Mouse (Mus musculus) MEL (cell line): Measurements from ENCODE around the gene Rab11fip3. TPM values are rescaled to one million over a fixed set of nuclear protein-coding genes. Genes with fewer than 3 reads are reported as not detected.
A peak's percentile ranks its signal among the peaks of the same experiment; 100 is the strongest.

ENCODE experiments used
- DNase-seq: peaks from one replicate; pipeline ENCODE4 v3.0.0; 2011; ENCODE audit warnings: low read depth, low spot score
- H3K27ac ChIP-seq: 2 replicates; pipeline ENCODE4 v1.5.1; 2012; ENCODE audit warnings: low read depth, mild to moderate bottlenecking, control low read depth, low read length, moderate library complexity; ENCODE audit not compliant: control insufficient read depth
- H3K27me3 ChIP-seq, 2 experiments: fragments of 150-350 bp in 1 of 2; sonication (generic) in 1 of 2; 2 replicates each; pipeline ENCODE4 v1.6.1; 2012; ENCODE audit warnings: low read length in 2 of 2, mild to moderate bottlenecking in 2 of 2, improper control_type of control experiment in 1 of 2, moderate library complexity in 1 of 2; ENCODE audit not compliant: insufficient read depth in 2 of 2, control insufficient read depth in 1 of 2
- H3K36me3 ChIP-seq, 2 experiments: 2 replicates each; pipeline ENCODE4 v1.6.1; 2012 to 2014; ENCODE audit warnings: low read length in 2 of 2, improper control_type of control experiment in 1 of 2, inconsistent platforms in 1 of 2, mild to moderate bottlenecking in 1 of 2; ENCODE audit not compliant: insufficient read depth in 2 of 2, control insufficient read depth in 1 of 2
- H3K4me1 ChIP-seq, 2 experiments: fragments of 150-350 bp in 1 of 2; sonication (generic) in 1 of 2; 2 replicates each; pipeline ENCODE4 v1.6.1; 2012; ENCODE audit warnings: low read length in 2 of 2, improper control_type of control experiment in 1 of 2, mild to moderate bottlenecking in 1 of 2; ENCODE audit not compliant: insufficient read depth in 2 of 2, control insufficient read depth in 1 of 2
- H3K4me3 ChIP-seq, 2 experiments: fragments of 150-350 bp in 1 of 2; sonication (generic) in 1 of 2; 2 replicates each; pipeline ENCODE4 v1.5.1; 2012; ENCODE audit warnings: low read depth in 2 of 2, low read length in 2 of 2, mild to moderate bottlenecking in 2 of 2, moderate library complexity in 2 of 2, control low read depth in 1 of 2, improper control_type of control experiment in 1 of 2; ENCODE audit not compliant: control insufficient read depth in 1 of 2, insufficient read depth in 1 of 2
- H3K79me2 ChIP-seq: 2 replicates; pipeline ENCODE4 v1.6.1; 2012; ENCODE audit warnings: mild to moderate bottlenecking, low read length, moderate library complexity; ENCODE audit not compliant: control insufficient read depth, poor library complexity, insufficient read depth
- H3K9ac ChIP-seq: 2 replicates; pipeline ENCODE4 v1.6.1; 2012; ENCODE audit warnings: low read depth, mild to moderate bottlenecking, control low read depth, low read length, moderate library complexity; ENCODE audit not compliant: control insufficient read depth, poor library complexity, severe bottlenecking
- H3K9me3 ChIP-seq: fragments of 150-350 bp; sonication (generic); replicated peaks from 2 replicates; pipeline ENCODE4 v1.6.1; 2012; ENCODE audit warnings: mild to moderate bottlenecking, low read length, improper control_type of control experiment, moderate library complexity; ENCODE audit not compliant: insufficient read depth
- BHLHE40 ChIP-seq: IDR thresholded peaks from 2 replicates; pipeline ENCODE4 v1.6.1; 2012; ENCODE audit warnings: low read depth, mild to moderate bottlenecking, inconsistent platforms, low read length, improper control_type of control experiment, borderline replicate concordance
- CHD1 ChIP-seq: IDR thresholded peaks from 2 replicates; pipeline ENCODE4 v1.6.1; 2012; ENCODE audit warnings: low read depth, mild to moderate bottlenecking, inconsistent platforms, low read length, improper control_type of control experiment
- ETS1 ChIP-seq: IDR thresholded peaks from 2 replicates; pipeline ENCODE4 v1.6.1; 2012; ENCODE audit warnings: low read depth, mild to moderate bottlenecking, inconsistent platforms, low read length, improper control_type of control experiment, moderate library complexity
- JUND ChIP-seq: IDR thresholded peaks from 2 replicates; pipeline ENCODE4 v1.6.1; 2011; ENCODE audit warnings: low read depth, mild to moderate bottlenecking, improper control_type of control experiment, low read length
- MAFK ChIP-seq: IDR thresholded peaks from 2 replicates; pipeline ENCODE4 v1.6.1; 2011; ENCODE audit warnings: low read depth, mild to moderate bottlenecking, low read length, improper control_type of control experiment, borderline replicate concordance
- MAX ChIP-seq: IDR thresholded peaks from 2 replicates; pipeline ENCODE4 v1.6.1; 2011; ENCODE audit warnings: low read length, improper control_type of control experiment
- MAZ ChIP-seq: IDR thresholded peaks from 2 replicates; pipeline ENCODE4 v1.6.1; 2012; ENCODE audit warnings: low read depth, mild to moderate bottlenecking, inconsistent platforms, low read length, improper control_type of control experiment
- MEF2A ChIP-seq: IDR thresholded peaks from 2 replicates; pipeline ENCODE4 v1.6.1; 2014; ENCODE audit warnings: low read depth, mild to moderate bottlenecking, inconsistent platforms, low read length, improper control_type of control experiment; ENCODE audit not compliant: poor library complexity, insufficient replicate concordance, severe bottlenecking; ENCODE audit errors: extremely low read depth
- MYC ChIP-seq: IDR thresholded peaks from 2 replicates; pipeline ENCODE4 v1.6.1; 2011; ENCODE audit warnings: low read depth, mild to moderate bottlenecking, low read length, improper control_type of control experiment, moderate library complexity
- NELFE ChIP-seq: IDR thresholded peaks from 2 replicates; pipeline ENCODE4 v1.6.1; 2011; ENCODE audit warnings: low read depth, low read length, improper control_type of control experiment
- NRF1 ChIP-seq: IDR thresholded peaks from 2 replicates; pipeline ENCODE4 v1.6.1; 2014; ENCODE audit warnings: low read depth, mild to moderate bottlenecking, inconsistent platforms, low read length, improper control_type of control experiment, moderate library complexity; ENCODE audit not compliant: poor library complexity, insufficient read depth, severe bottlenecking
- POLR2A ChIP-seq, 2 experiments: IDR thresholded peaks; 2 replicates each; pipeline ENCODE4 v1.6.1; 2011 to 2012; ENCODE audit warnings: low read length in 2 of 2, mild to moderate bottlenecking in 2 of 2, control low read depth in 1 of 2, improper control_type of control experiment in 1 of 2, low read depth in 1 of 2, moderate library complexity in 1 of 2; ENCODE audit not compliant: control insufficient read depth in 1 of 2, insufficient read depth in 1 of 2, poor library complexity in 1 of 2
- POLR2AphosphoS5 ChIP-seq: IDR thresholded peaks from 2 replicates; pipeline ENCODE4 v1.6.1; 2012; ENCODE audit warnings: low read depth, borderline replicate concordance, mild to moderate bottlenecking, inconsistent platforms, low read length, moderate library complexity, mixed read lengths
- RCOR1 ChIP-seq: IDR thresholded peaks from 2 replicates; pipeline ENCODE4 v1.6.1; 2012; ENCODE audit warnings: low read depth, mild to moderate bottlenecking, inconsistent platforms, low read length, improper control_type of control experiment
- SIN3A ChIP-seq: IDR thresholded peaks from 2 replicates; pipeline ENCODE4 v1.6.1; 2012; ENCODE audit warnings: low read length, improper control_type of control experiment, inconsistent platforms
- SMC3 ChIP-seq: IDR thresholded peaks from 2 replicates; pipeline ENCODE4 v1.6.1; 2011; ENCODE audit warnings: low read depth, low read length, improper control_type of control experiment
- TAL1 ChIP-seq: IDR thresholded peaks from 2 replicates; pipeline ENCODE4 v1.6.1; 2012; ENCODE audit warnings: mild to moderate bottlenecking, inconsistent platforms, low read length, moderate library complexity, mixed read lengths
- UBTF ChIP-seq: IDR thresholded peaks from 2 replicates; pipeline ENCODE4 v1.6.1; 2012; ENCODE audit warnings: low read depth, mild to moderate bottlenecking, inconsistent platforms, low read length, improper control_type of control experiment, moderate library complexity, borderline replicate concordance; ENCODE audit not compliant: insufficient read depth
- USF1 ChIP-seq: IDR thresholded peaks from 2 replicates; pipeline ENCODE4 v1.6.1; 2014; ENCODE audit warnings: low read depth, mild to moderate bottlenecking, inconsistent platforms, low read length, improper control_type of control experiment, moderate library complexity
- USF2 ChIP-seq, 2 experiments: IDR thresholded peaks; 2 replicates each; pipeline ENCODE4 v1.6.1; 2011 to 2012; ENCODE audit warnings: improper control_type of control experiment in 2 of 2, low read length in 2 of 2, borderline replicate concordance in 1 of 2, inconsistent platforms in 1 of 2, low read depth in 1 of 2, mild to moderate bottlenecking in 1 of 2; ENCODE audit not compliant: insufficient read depth in 1 of 2
- ZC3H11A ChIP-seq: IDR thresholded peaks from 2 replicates; pipeline ENCODE4 v1.6.1; 2012; ENCODE audit warnings: low read depth, mild to moderate bottlenecking, inconsistent platforms, low read length, improper control_type of control experiment
- ZKSCAN1 ChIP-seq: IDR thresholded peaks from 2 replicates; pipeline ENCODE4 v1.6.1; 2012; ENCODE audit warnings: low read depth, mild to moderate bottlenecking, inconsistent platforms, low read length, improper control_type of control experiment, moderate library complexity
- ZNF384 ChIP-seq: IDR thresholded peaks from 2 replicates; pipeline ENCODE4 v1.6.1; 2012; ENCODE audit warnings: low read depth, mild to moderate bottlenecking, inconsistent platforms, low read length, improper control_type of control experiment
- polyA plus RNA-seq, 2 experiments: library from polyadenylated mRNA; stranded (reverse) in 1 of 2; unstranded in 1 of 2; fragments of >175 nt in 1 of 2; fragments of >200 nt in 1 of 2; gene quantifications; 2 replicates each; pipeline versions ENCODE4 v1.2.1 to v1.2.4; 2012; ENCODE audit warnings: low replicate concordance in 2 of 2, low read depth in 1 of 2; ENCODE audit not compliant: insufficient read length in 2 of 2, insufficient read depth in 1 of 2, missing spikeins in 1 of 2
- total RNA-seq: library from RNA; depleted of rRNA; stranded (reverse); fragments of 300-350 nt; gene quantifications from 2 replicates; pipeline ENCODE4 v1.2.3, GENCODE M21; 2012

Gene Rab11fip3
- total and polyA plus RNA-seq, 3 experiments: 3.2 to 18.9 TPM; not detected in 1

DNA sequence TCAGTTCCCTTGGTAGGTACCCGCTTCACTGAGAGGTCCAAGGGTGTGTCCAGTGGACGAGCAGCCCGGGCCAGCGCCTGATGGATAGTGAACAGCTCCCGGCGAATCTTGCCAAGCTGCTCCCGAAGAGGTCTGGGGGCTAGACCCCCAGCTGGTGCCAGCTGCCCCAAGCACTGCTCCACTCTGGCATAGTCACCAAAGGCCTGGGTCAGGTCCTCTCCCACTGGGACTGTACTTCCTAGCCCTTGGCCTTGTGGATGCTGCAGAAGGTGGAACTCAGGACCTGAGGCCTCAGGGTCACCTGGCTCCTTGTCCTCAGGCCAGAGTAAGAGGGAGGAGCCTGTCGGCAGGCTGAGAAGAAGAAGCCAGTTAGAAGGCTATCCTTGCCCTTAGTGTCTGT is 122.5 kb downstream of the Rab11fip3 start:
- Histone ChIP-seq H3K4me1 (peaks cover 10 to 24% of the 10 kb centered on the region in 2 experiments), H3K36me3 (peaks cover 0 to 13% of the 10 kb centered on the region in 2 experiments; a peak in 2 of 4 replicates), H3K27me3 (no peaks in the 10 kb centered on the region), H3K4me3 (no peak overlapping the region), H3K27ac (no peak overlapping the region), H3K9ac (no peak overlapping the region), H3K9me3 (no peaks in the 10 kb centered on the region), H3K79me2 (peaks cover 4% of the 10 kb centered on the region)
- TF ChIP-seq MAZ: no peak
- no peak for TF ChIP-seq SIN3A
- TF ChIP-seq CHD1: no peak
- TF ChIP-seq MEF2A: no peak
- no peak for TF ChIP-seq NELFE
- no peak for TF ChIP-seq POLR2A (IDR thresholded peaks at IDR 0.05; ENCODE audit: control insufficient read depth in 1 of 2, insufficient read depth in 1 of 2, low read depth in 1 of 2, low read length in 2 of 2, poor library complexity in 1 of 2)
- TF ChIP-seq RCOR1: no peak
- no peak for TF ChIP-seq ZC3H11A
- no peak for TF ChIP-seq MAFK
- no peak for DNase-seq

DNA sequence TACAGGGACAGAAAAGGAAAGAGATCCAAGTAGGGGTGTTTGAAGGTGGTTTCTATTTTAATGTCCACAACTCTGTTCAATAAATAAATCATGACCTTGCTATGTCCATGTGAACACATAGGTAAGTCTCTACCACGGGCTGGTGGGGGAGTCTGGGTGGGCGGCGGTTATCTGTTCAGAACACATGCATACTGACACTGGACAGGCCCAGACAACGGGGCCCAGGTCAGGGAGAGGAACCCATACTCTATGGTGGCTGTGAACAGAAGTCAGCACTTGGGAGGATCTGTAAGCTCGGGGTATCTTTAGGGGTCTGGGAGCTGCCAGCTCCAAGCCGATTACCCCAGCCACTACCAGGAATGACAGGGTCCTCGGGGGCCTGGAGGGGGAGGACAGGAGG is 123.0 kb downstream of the Rab11fip3 start:
- TF ChIP-seq SIN3A (no peak), TAL1 (0 out of 2 replicates have a peak, but pooled peaks have one; percentile 5)
- no peak overlapping the region for H3K9ac ChIP-seq
- H3K27me3 ChIP-seq: no peaks in the 10 kb centered on the region
- no peak overlapping the region for H3K4me3 ChIP-seq
- H3K4me1 ChIP-seq: peaks cover 10 to 24% of the 10 kb centered on the region in 2 experiments
- DNase-seq: no peak
- H3K9me3 ChIP-seq: no peaks in the 10 kb centered on the region
- peaks cover 8% of the 10 kb centered on the region for H3K79me2 ChIP-seq
- H3K36me3 ChIP-seq: peaks cover 0 to 13% of the 10 kb centered on the region in 2 experiments; a peak in 2 of 4 replicates
- no peak overlapping the region for H3K27ac ChIP-seq

DNA sequence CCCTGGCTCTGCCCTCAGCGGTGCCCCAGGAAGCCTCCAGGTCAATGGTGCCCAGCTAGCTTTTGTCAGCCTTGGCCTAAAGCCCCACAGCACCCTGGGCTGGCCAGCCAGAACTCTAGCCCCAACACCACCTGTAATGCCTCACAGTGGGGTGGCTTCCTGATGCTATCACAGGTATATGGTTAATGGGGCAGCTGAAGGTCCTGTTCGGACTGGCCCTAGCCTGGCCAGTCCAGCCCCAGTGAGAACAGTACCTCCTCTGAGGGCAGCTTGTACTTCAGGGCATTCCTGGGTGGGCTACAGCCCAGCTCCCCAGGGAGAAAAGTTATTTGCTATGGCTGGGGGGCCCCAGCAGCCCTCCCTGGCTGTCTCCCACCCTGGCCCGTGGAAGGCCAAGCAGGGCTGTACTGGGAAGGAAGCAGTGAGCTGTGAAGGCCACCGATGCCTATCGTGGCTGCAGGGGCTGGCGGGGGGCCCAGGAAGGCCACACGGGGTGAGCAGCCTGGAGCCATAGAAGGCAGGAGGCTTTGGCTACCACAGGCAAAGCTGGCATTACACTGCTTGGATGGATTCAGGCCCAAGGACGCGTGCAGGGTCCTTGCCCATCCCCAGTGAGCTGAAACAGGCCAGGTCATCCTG is 123.7 kb downstream of the Rab11fip3 start:
- no peak for DNase-seq
- Histone ChIP-seq H3K4me1 (peaks cover 10 to 28% of the 10 kb centered on the region in 2 experiments), H3K27ac (no peak overlapping the region), H3K9ac (no peak overlapping the region), H3K36me3 (peaks cover 0 to 17% of the 10 kb centered on the region in 2 experiments; a peak in 2 of 4 replicates), H3K9me3 (no peaks in the 10 kb centered on the region), H3K27me3 (no peaks in the 10 kb centered on the region), H3K79me2 (peaks cover 15% of the 10 kb centered on the region), H3K4me3 (no peak overlapping the region)
- TF ChIP-seq ZKSCAN1 (no peak), MEF2A (no peak), UBTF (no peak), MAFK (no peak), SMC3 (no peak), ZNF384 (no peak), ETS1 (no peak), MAX (no peak), ZC3H11A (no peak), TAL1 (no peak), JUND (no peak), MYC (no peak), USF2 (IDR thresholded peaks at IDR 0.05; ENCODE audit: borderline replicate concordance in 1 of 2, insufficient read depth in 1 of 2, low read depth in 1 of 2, low read length in 2 of 2) (no peak), BHLHE40 (no peak), POLR2AphosphoS5 (no peak), USF1 (no peak), NRF1 (no peak), CHD1 (no peak), NELFE (no peak)
